Mouse (Mus musculus) erythroblast, adult 5-6 weeks (primary cell): ENCODE data around the gene E2f3. TPM values are rescaled to one million over a fixed set of nuclear protein-coding genes. Genes with fewer than 3 reads are reported as not detected.
A peak's percentile ranks its signal among the peaks of the same experiment; 100 is the strongest.

Source experiments
- ATAC-seq: replicated peaks from 2 replicates; pipeline ENCODE4 v1.8.0; 2016; ENCODE audit warnings: moderate number of reproducible peaks, mild to moderate bottlenecking, moderate TSS enrichment, inconsistent platforms; ENCODE audit not compliant: poor library complexity, low FRiP score, severe bottlenecking
- total RNA-seq, 2 experiments: library from RNA; stranded (forward) in 1 of 2; stranded (reverse) in 1 of 2; fragments of 150-400 nt in 1 of 2; fragments of 200-764, 138-1000 nt in 1 of 2; gene quantifications; 2 replicates each; pipeline versions ENCODE4 v1.2.3 to v1.2.4; 2015 to 2017; ENCODE audit warnings: low replicate concordance in 2 of 2

E2f3 gene
- total RNA-seq, 2 experiments from 2014 or later = 2.9 to 4.1 TPM

GRCm38 (mm10) chr13:29983037-29983436, 2.8 kb downstream of the E2f3 start:
- no peak for ATAC-seq

GRCm38 (mm10) chr13:29982400-29982799, 3.5 kb downstream of the E2f3 start:
- no peak for ATAC-seq

DNA sequence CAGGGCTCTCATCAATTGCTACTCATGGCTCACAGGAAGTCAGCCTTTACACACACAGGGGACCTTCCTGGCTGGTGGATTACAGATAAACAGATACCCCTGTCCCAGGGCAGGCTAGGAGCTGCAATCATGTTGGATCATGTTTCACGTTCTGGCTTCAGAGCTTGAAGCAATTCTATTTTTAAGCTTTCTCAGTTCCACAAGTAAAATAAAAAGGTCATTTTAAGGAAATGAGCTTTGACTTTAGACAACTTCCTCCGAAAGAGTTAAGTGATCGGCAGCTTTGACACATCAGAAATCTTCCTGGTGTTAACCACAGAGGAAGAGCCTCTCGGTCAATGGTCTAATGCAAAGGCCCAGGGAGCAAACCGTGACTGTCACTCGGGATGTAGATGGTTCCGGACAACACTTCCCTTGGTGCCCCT, 6.7 kb downstream of the E2f3 start:
- ATAC-seq = no peak

GRCm38 (mm10) chr13:29977358-29977757, 8.5 kb downstream of the E2f3 start:
- no peak for ATAC-seq

GRCm38 (mm10) chr13:29974066-29974465, 11.8 kb downstream of the E2f3 start:
- no peak for ATAC-seq

GRCm38 (mm10) chr13:29973610-29974009, 12.3 kb downstream of the E2f3 start:
- ATAC-seq = no peak

DNA sequence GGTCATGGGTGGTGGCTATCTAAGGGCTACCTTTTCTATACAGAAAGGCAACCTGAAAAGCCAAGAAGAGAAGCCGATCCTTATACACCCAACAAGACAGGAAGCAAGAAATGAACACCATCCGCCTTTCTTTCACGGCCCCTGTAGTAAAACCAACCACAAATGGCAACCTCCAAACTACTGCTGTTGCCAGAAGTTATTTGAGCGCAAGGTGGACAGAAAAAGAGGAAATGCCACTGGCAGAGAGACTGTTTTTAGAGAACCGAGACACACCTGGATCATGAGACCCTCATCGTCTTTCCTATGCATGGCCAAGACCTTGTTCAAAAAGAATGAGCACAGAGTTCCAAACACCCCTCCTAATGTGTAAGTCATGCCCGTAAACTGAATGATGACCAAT, 15.5 kb downstream of the E2f3 start:
- ATAC-seq = no peak

- no peak for ATAC-seq
Measured at GRCm38 (mm10) chr13:29968636-29969035, 17.2 kb downstream of the E2f3 start.

- no peak for ATAC-seq
Measured at GRCm38 (mm10) chr13:29967367-29967766, 18.5 kb downstream of the E2f3 start.

- ATAC-seq = no peak
Measured at GRCm38 (mm10) chr13:29966966-29967365, 18.9 kb downstream of the E2f3 start.

- ATAC-seq = no peak
Measured at GRCm38 (mm10) chr13:29964087-29964486, 21.8 kb downstream of the E2f3 start.

GRCm38 (mm10) chr13:29960416-29960815, 25.4 kb downstream of the E2f3 start:
- no peak for ATAC-seq

GRCm38 (mm10) chr13:29957731-29958254, 28.1 kb downstream of the E2f3 start:
- ATAC-seq = peak; percentile 54

GRCm38 (mm10) chr13:29956821-29957421, 28.9 kb downstream of the E2f3 start:
- ATAC-seq = no peak

- ATAC-seq = no peak
Measured at GRCm38 (mm10) chr13:29955296-29955695, 30.6 kb downstream of the E2f3 start.

GRCm38 (mm10) chr13:29954741-29955140, 31.1 kb downstream of the E2f3 start:
- no peak for ATAC-seq

- no peak for ATAC-seq
Measured at GRCm38 (mm10) chr13:29953417-29954045, 32.3 kb downstream of the E2f3 start.

DNA sequence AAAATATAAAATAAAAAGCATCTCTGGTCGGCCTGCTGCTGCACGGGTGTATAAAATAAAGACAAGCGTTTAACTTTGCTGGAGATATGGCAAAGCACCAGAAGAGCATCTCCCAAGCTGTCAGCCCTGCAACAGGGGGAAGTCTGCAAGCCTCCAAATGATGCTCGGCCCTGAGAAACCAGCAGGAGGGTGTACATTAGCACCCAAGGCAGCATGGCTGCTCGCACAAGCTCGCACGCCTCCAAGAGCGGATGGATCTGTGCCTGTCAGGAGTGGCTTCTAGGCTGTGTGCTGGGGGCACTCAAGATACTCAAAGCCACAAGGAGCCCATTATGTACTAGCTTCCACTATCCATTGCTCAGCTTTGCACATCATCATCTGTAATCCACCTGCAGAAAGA, 39.8 kb downstream of the E2f3 start:
- no peak for ATAC-seq

GRCm38 (mm10) chr13:29944915-29945570, 40.8 kb downstream of the E2f3 start:
- no peak for ATAC-seq

GRCm38 (mm10) chr13:29944493-29944892, 41.4 kb downstream of the E2f3 start:
- no peak for ATAC-seq

DNA sequence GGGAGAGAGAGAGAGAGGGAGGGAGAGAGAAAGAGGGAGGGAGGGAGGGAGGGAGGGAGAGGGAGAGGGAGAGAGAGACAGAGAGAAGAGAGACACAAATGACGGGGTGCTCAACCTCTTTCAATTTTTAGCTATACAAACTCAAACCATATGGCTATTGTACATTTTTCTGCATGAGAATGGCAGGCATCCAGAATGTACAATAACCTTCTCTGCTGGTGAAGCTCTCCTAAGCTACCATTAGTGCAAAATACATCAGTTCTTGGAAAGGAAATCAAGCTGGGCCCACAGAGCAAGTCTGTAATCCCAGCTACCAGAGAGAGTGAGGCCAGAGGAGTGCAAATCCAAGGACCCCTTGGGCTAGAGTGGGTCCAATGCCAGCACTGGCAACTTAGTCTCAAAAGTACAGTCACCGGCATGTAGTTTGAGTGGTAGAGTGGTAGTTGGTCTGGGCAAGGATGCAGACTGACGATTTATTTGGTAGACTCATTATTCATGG, 42.3 kb downstream of the E2f3 start:
- ATAC-seq = no peak
